Comparison of ENCODE assay signal across 15 mouse cellular contexts in genomic region chr2:125484910-125485309, GRCm38 (mm10). TPM values are rescaled to one million over a fixed set of nuclear protein-coding genes. Genes with fewer than 3 reads are reported as not detected.
DNase-seq lines count a peak whose midpoint lies in the region; TF ChIP-seq lines count a peak whose summit lies in the region.
"Had no signal": no experiment of that assay in that cellular context is flagged by ENCODE, and none has a peak within 500 bp of the region (broad histone marks: within the 10 kb centered on the region; RNA-seq: fewer than 3 reads in every experiment).

No protein-coding gene starts in this region.

- H3K36me3 ChIP-seq in C2C12 (ENCODE audit: control insufficient read depth, insufficient read depth) = no peaks in the 10 kb centered on the region
- H3K36me3 ChIP-seq: limb, embryonic 12.5 days; liver, embryonic 15.5 days; neural tube, embryonic 12.5 days had no signal

- no peak overlapping the region for H3ac ChIP-seq in C2C12 (ENCODE audit: control insufficient read depth, insufficient read length, low read depth)

- H3K27ac ChIP-seq in layer of hippocampus, adult 2 months = no peak overlapping the region
- H3K27ac ChIP-seq: hindbrain, embryonic 14.5 days; limb, embryonic 12.5 days; liver, embryonic 15.5 days; neural tube, embryonic 12.5 days had no signal

- H3K79me3 ChIP-seq in C2C12 (ENCODE audit: low read depth) = peaks cover 65% of the 10 kb centered on the region

- H3K27me3 ChIP-seq in C2C12 (ENCODE audit: control insufficient read depth, insufficient read depth, insufficient read length) = no peaks in the 10 kb centered on the region
- H3K27me3 ChIP-seq: liver, embryonic 15.5 days; neural tube, embryonic 12.5 days had no signal

- intact Hi-C loops in heart, postnatal 25 days (cut with DNase I) = loop anchor here (2.0 kb wide), 1 partner anchor 14 kb away; no protein-coding TSS in a partner anchor

- no peak for TF ChIP-seq CTCF in C2C12 (IDR thresholded peaks at IDR 0.05; ENCODE audit: control insufficient read depth, insufficient read depth, insufficient read length)
- TF ChIP-seq CTCF in layer of hippocampus, adult 2 months (conservative IDR thresholded peaks at IDR 0.05) = no peak

- no peak overlapping the region for H3K4me3 ChIP-seq in C2C12 (ENCODE audit: insufficient read depth, poor library complexity, severe bottlenecking)
- H3K4me3 ChIP-seq in layer of hippocampus, adult 2 months = no peak overlapping the region
- H3K4me3 ChIP-seq: limb, embryonic 12.5 days; liver, embryonic 15.5 days; neural tube, embryonic 12.5 days had no signal

- peaks cover 100% of the 10 kb centered on the region for H3K79me2 ChIP-seq in C2C12 (ENCODE audit: control insufficient read depth, insufficient read depth)

- DNase-seq in gastrocnemius, postnatal 25 days = peak; percentile 41
- no peak for DNase-seq in gastrocnemius, postnatal 4 days (ENCODE audit: low spot score in 2 of 2)
- DNase-seq in heart, adult 8-10 months (ENCODE audit: low spot score) = peak; percentile 80
- peak; percentile 51 for DNase-seq in heart, postnatal 25 days (ENCODE audit: low spot score)
- DNase-seq in layer of hippocampus, adult 2 months (ENCODE audit: low spot score in 2 of 2) = no peak
- no peak for DNase-seq in kidney, postnatal 10 days
- no peak for DNase-seq in urinary bladder, postnatal 4 days (ENCODE audit: low spot score in 2 of 2)
- DNase-seq: cerebellum, postnatal 36 days; right cerebral cortex, postnatal 25 days had no signal

TF ChIP-seq in C2C12, 6 proteins besides CTCF, POLR2A, EP300 and RAD21:
- TF ChIP-seq MAX (IDR thresholded peaks at IDR 0.05) = peak; percentile 34
- TF ChIP-seq MYOD1 (IDR thresholded peaks at IDR 0.05; ENCODE audit: control insufficient read depth, insufficient read length, low read depth) = no peak

RNA-seq across cellular contexts. Expression of gene Gm9913, which starts 20.0 kb away (rescaled TPM):
- total RNA-seq in gastrocnemius, postnatal 25 days (2021) = under 1 TPM; 0.08 to 0.15 TPM
- under 1 TPM; 0.36 to 0.49 TPM for total RNA-seq in gastrocnemius, postnatal 4 days (2021)
- 0.09 TPM for polyA plus RNA-seq in C2C12 (2012; fragmentation: generic; extraction: Trizol)
- total RNA-seq in heart, adult 8-10 months (2022) = under 1 TPM; 0.09 to 0.14 (median 0.10) TPM
- under 1 TPM; 0.08 to 0.42 TPM for total RNA-seq in heart, postnatal 25 days (2021)
- total RNA-seq in layer of hippocampus, adult 2 months (2021) = under 1 TPM; 0.33 to 0.49 TPM
- total RNA-seq: megakaryocyte, adult 5-6 weeks had no signal
- polyA plus RNA-seq: hindbrain, embryonic 14.5 days had no signal

RNA-seq across cellular contexts. Expression of gene Fbn1, which starts 22.9 kb away (rescaled TPM):
- 10 to 100 TPM; 86.1 to 99.8 TPM for total RNA-seq in gastrocnemius, postnatal 25 days (2021)
- total RNA-seq in gastrocnemius, postnatal 4 days (2021) = 100 to 1,000 TPM; 389 to 440 TPM
- 14.8 TPM for polyA plus RNA-seq in C2C12 (2012; fragmentation: generic; extraction: Trizol)
- 10 to 100 TPM; 17.4 to 32.9 (median 23.8) TPM for total RNA-seq in heart, adult 8-10 months (2022)
- total RNA-seq in heart, postnatal 25 days (2021) = 10 to 100 TPM; 74.5 to 83.0 TPM
- total RNA-seq in layer of hippocampus, adult 2 months (2021) = 10 to 100 TPM in 1 of 2 experiments, 1 to 10 TPM in 1; 8.7 to 10.4 TPM

Comparison
In these comparisons a context has a peak if more than half of its experiments do, and no peak if none do; other contexts are left out.
1. DNase-seq: peak in gastrocnemius, postnatal 25 days (single experiment), heart, adult 8-10 months (single experiment) and heart, postnatal 25 days (single experiment); none in gastrocnemius, postnatal 4 days (0 of 2), layer of hippocampus, adult 2 months (0 of 2), kidney, postnatal 10 days (single experiment) and urinary bladder, postnatal 4 days (0 of 2).